Mouse (Mus musculus) limb, embryonic 15.5 days (tissue): ENCODE results near the gene Ptges3. TPM values are rescaled to one million over a fixed set of nuclear protein-coding genes. Genes with fewer than 3 reads are reported as not detected.
"Not testable (repeated sequence)": the region's sequence is repeated elsewhere in the genome, so short reads cannot be mapped to it uniquely, and the experiment has no call there.

Experiments
- ATAC-seq: fragments of 200-750 bp; cut with Nextera tagmentation; 2 replicates; pipeline ENCODE4 v1.8.0; 2017; ENCODE audit warnings: low read depth, moderate TSS enrichment; ENCODE audit not compliant: insufficient number of reproducible peaks, low FRiP score, low TSS enrichment
- H3K27ac ChIP-seq: fragments of 300-500 bp; sonication (generic); 2 replicates; pipeline ENCODE4 v1.5.1; 2015; ENCODE audit warnings: moderate library complexity, mild to moderate bottlenecking, inconsistent platforms
- H3K27me3 ChIP-seq: fragments of 300-500 bp; sonication (generic); 2 replicates; pipeline ENCODE4 v1.6.1; 2015; ENCODE audit warnings: inconsistent platforms
- H3K36me3 ChIP-seq: fragments of 300-500 bp; sonication (generic); 2 replicates; pipeline ENCODE4 v1.6.1; 2015; ENCODE audit warnings: inconsistent platforms
- H3K4me1 ChIP-seq: fragments of 300-500 bp; sonication (generic); 2 replicates; pipeline ENCODE4 v1.6.1; 2015; ENCODE audit warnings: inconsistent platforms
- H3K4me2 ChIP-seq: fragments of 300-500 bp; sonication (generic); 2 replicates; pipeline ENCODE4 v1.6.1; 2015; ENCODE audit warnings: mild to moderate bottlenecking, inconsistent platforms
- H3K4me3 ChIP-seq: fragments of 300-500 bp; sonication (generic); 2 replicates; pipeline ENCODE4 v1.5.1; 2015; ENCODE audit warnings: mild to moderate bottlenecking, inconsistent platforms
- H3K9ac ChIP-seq: fragments of 300-500 bp; sonication (generic); 2 replicates; pipeline ENCODE4 v1.6.1; 2015; ENCODE audit warnings: inconsistent platforms
- H3K9me3 ChIP-seq: fragments of 300-500 bp; sonication (generic); 2 replicates; pipeline ENCODE4 v1.6.1; 2016; ENCODE audit warnings: inconsistent platforms
- WGBS: fragments of 180-500 bp; shearing (Covaris S2); methylation state at CpG from one replicate; pipeline ENCODE4 v1.1.7; 2015; 5-methylcytosine and 5-hydroxymethylcytosine counted together
- polyA plus RNA-seq: library from polyadenylated mRNA; unstranded; fragments of >200 nt; fragmentation: Nextera tagmentation; extraction: Ambion mirVana; gene quantifications from 2 replicates; pipeline ENCODE4 v1.2.1, GENCODE M21; 2015

Gene Ptges3
- polyA plus RNA-seq, 1 experiment from 2014 or later, result 459 TPM

GRCm38 (mm10) chr10:128041636-128042035 lies 17.1 kb upstream of the Ptges3 start:
- no peaks in the 10 kb centered on the region for H3K27me3 ChIP-seq
- peaks cover 71% of the 10 kb centered on the region for H3K4me1 ChIP-seq
- H3K36me3 ChIP-seq, result peaks cover 68% of the 10 kb centered on the region
- no peak overlapping the region for H3K4me3 ChIP-seq
- H3K4me2 ChIP-seq, result no peak overlapping the region
- H3K27ac ChIP-seq, result no peak overlapping the region
- no peak for ATAC-seq
- no peak overlapping the region for H3K9ac ChIP-seq
- 75% methylated on average over 4 of the region's 4 CpGs for WGBS
- H3K9me3 ChIP-seq, result no peaks in the 10 kb centered on the region

- H3K4me2 ChIP-seq, result no peak overlapping the region
- no peak overlapping the region for H3K9ac ChIP-seq
- H3K4me1 ChIP-seq, result peaks cover 66% of the 10 kb centered on the region
- H3K9me3 ChIP-seq, result no peaks in the 10 kb centered on the region
- peaks cover 74% of the 10 kb centered on the region for H3K36me3 ChIP-seq
- no peak overlapping the region for H3K4me3 ChIP-seq
- 96% methylated on average over 3 of the region's 3 CpGs for WGBS
- H3K27me3 ChIP-seq, result no peaks in the 10 kb centered on the region
- no peak for ATAC-seq
- 0 out of 2 replicates have a peak overlapping the region, but pooled peaks have one; percentile 27 for H3K27ac ChIP-seq
Observed at GRCm38 (mm10) chr10:128042466-128042865, 16.3 kb upstream of the Ptges3 start.

DNA sequence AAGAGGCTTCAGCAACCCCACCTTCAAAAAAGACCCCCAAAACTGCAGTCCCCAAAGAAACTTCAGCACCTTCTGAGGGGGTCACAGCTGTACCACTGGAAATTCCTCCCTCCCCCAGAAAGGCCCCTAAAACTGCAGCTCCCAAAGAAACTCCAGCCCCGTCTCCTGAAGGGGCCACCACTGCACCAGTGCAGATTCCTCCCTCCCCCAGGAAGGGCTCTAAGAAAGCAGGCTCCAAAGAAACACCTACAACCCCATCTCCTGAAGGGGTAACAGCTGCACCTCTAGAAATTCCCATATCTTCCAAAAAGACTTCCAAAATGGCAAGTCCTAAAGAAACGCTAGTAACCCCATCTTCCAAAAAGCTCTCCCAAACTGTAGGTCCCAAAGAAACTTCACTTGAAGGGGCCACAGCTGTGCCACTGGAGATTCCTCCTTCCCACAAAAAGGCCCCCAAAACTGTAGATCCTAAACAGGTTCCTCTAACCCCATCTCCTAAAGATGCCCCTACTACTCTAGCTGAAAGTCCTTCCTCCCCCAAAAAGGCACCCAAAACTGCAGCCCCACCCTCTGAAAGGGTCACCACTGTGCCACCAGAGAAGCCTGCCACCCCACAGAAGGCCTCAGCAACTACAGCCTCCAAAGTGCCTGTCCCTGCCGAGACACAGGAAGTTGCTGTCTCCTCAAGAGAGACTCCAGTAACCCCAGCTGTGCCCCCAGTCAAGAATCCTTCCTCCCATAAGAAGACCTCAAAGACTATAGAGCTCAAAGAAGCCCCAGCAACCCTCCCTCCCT lies 15.5 kb upstream of the Ptges3 start:
- 0 out of 2 replicates have a peak overlapping the region, but pooled peaks have one; percentile 17 for H3K9ac ChIP-seq

DNA sequence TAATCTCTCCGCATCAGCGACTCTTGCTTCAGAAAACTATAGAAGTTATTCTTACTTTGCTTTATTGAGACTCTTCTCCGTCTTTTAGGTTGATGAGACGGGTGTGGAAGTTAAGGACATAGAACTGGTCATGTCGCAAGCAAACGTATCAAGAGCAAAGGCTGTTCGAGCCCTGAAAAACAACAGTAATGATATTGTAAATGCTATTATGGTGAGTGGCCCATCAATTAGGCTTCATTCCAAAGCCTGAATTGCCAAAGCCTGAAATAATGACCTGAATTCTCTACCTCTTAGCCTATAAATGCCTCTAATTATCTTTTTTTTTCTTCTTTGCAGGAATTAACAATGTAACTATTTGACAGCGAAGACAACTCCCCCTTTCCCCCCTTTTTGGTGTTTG lies 10.6 kb upstream of the Ptges3 start:
- peaks cover 14% of the 10 kb centered on the region for H3K4me1 ChIP-seq
- H3K9me3 ChIP-seq, result no peaks in the 10 kb centered on the region
- H3K4me3 ChIP-seq, result no peak overlapping the region
- no peaks in the 10 kb centered on the region for H3K27me3 ChIP-seq
- H3K9ac ChIP-seq, result no peak overlapping the region
- 95% methylated on average over 8 of the region's 8 CpGs for WGBS
- ATAC-seq, result no peak
- peaks cover 78% of the 10 kb centered on the region for H3K36me3 ChIP-seq
- no peak overlapping the region for H3K4me2 ChIP-seq
- no peak overlapping the region for H3K27ac ChIP-seq

More for the DNA sequence above, 15.5 kb upstream of the Ptges3 start:
- no peak for ATAC-seq
- peaks cover 61% of the 10 kb centered on the region for H3K4me1 ChIP-seq
- no peak overlapping the region for H3K4me3 ChIP-seq
- no peaks in the 10 kb centered on the region for H3K27me3 ChIP-seq
- no peak overlapping the region for H3K4me2 ChIP-seq
- peaks cover 79% of the 10 kb centered on the region for H3K36me3 ChIP-seq
- WGBS, result 60% methylated on average over 3 of the region's 3 CpGs
- peak overlapping the region; percentile 35; the same call in 1 of the 2 replicates for H3K27ac ChIP-seq
- no peaks in the 10 kb centered on the region for H3K9me3 ChIP-seq

GRCm38 (mm10) chr10:128049741-128050140 lies 9.0 kb upstream of the Ptges3 start:
- H3K4me3 ChIP-seq, result no peak overlapping the region
- H3K27ac ChIP-seq, result no peak overlapping the region
- no peaks in the 10 kb centered on the region for H3K27me3 ChIP-seq
- H3K4me2 ChIP-seq, result no peak overlapping the region
- H3K36me3 ChIP-seq, result peaks cover 67% of the 10 kb centered on the region
- no peaks in the 10 kb centered on the region for H3K9me3 ChIP-seq
- peaks cover 2% of the 10 kb centered on the region for H3K4me1 ChIP-seq
- ATAC-seq, result no peak
- WGBS, result 99% methylated on average over 2 of the region's 2 CpGs
- no peak overlapping the region for H3K9ac ChIP-seq

DNA sequence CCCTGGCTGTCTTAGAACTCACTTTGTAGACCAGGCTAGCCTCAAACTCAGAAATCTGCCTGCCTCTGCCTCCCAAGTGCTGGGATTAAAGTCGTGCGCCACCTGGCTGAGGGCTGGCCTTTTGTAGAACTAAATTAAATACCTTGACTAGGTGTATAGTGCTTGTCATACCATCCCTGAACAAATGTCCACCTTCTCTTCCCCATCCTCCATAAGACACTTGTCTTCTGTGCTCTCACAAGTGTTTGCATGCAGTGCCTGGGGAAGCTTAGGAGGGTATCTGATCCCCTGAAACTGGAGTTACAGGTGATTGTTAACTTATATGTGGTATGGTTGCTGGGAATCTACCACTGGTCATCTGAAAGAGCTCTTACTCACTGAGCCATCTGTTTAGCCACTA lies 8.4 kb upstream of the Ptges3 start:
- H3K27ac ChIP-seq, result no peak overlapping the region
- ATAC-seq, result no peak
- H3K36me3 ChIP-seq, result peaks cover 63% of the 10 kb centered on the region
- H3K9me3 ChIP-seq, result no peaks in the 10 kb centered on the region
- no peaks in the 10 kb centered on the region for H3K4me1 ChIP-seq
- no peak overlapping the region for H3K4me3 ChIP-seq
- H3K9ac ChIP-seq, result no peak overlapping the region
- no peaks in the 10 kb centered on the region for H3K27me3 ChIP-seq
- no peak overlapping the region for H3K4me2 ChIP-seq
- WGBS, result 79% methylated on average over 2 of the region's 2 CpGs

- H3K4me2 ChIP-seq, result no peak overlapping the region
- H3K4me3 ChIP-seq, result no peak overlapping the region
- H3K27me3 ChIP-seq, result no peaks in the 10 kb centered on the region
- H3K9ac ChIP-seq, result no peak overlapping the region
- WGBS, result 96% methylated on average over 5 of the region's 5 CpGs
- no peak for ATAC-seq
- H3K27ac ChIP-seq, result no peak overlapping the region
- H3K4me1 ChIP-seq, result no peaks in the 10 kb centered on the region
- no peaks in the 10 kb centered on the region for H3K9me3 ChIP-seq
- H3K36me3 ChIP-seq, result peaks cover 51% of the 10 kb centered on the region
Observed at GRCm38 (mm10) chr10:128051589-128051988, 7.2 kb upstream of the Ptges3 start.

- not testable (repeated sequence) for H3K4me3 ChIP-seq, ATAC-seq, H3K4me1 ChIP-seq, H3K9ac ChIP-seq, H3K9me3 ChIP-seq, H3K27ac ChIP-seq, H3K4me2 ChIP-seq, H3K27me3 ChIP-seq
- H3K36me3 ChIP-seq, result peaks cover 46% of the 10 kb centered on the region
- 85% methylated on average over 1 of the region's 2 CpGs for WGBS
Observed at GRCm38 (mm10) chr10:128052136-128052535, 6.6 kb upstream of the Ptges3 start.

DNA sequence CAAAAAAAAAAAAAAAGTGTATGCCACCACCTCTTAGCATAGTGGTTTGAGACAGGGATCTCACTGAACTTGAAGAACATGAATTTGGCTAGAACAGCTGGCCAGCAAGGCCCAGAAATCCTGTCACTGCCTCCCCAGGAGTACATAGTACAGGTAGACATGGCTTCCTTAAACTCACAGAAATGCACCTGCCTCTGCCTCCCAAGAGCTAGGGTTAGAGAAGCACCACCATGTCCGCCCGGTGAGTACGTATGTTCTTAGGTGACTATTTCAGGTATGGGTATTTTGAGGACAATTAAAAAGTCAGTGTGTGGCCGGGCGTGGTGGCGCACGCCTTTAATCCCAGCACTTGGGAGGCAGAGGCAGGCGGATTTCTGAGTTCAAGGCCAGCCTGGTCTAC lies 5.8 kb upstream of the Ptges3 start:
- ATAC-seq, result no peak
- H3K27me3 ChIP-seq, result no peaks in the 10 kb centered on the region
- H3K4me1 ChIP-seq, result peaks cover 6% of the 10 kb centered on the region
- no peak overlapping the region for H3K4me2 ChIP-seq
- H3K27ac ChIP-seq, result no peak overlapping the region
- no peaks in the 10 kb centered on the region for H3K9me3 ChIP-seq
- no peak overlapping the region for H3K9ac ChIP-seq
- peaks cover 39% of the 10 kb centered on the region for H3K36me3 ChIP-seq
- H3K4me3 ChIP-seq, result no peak overlapping the region
- 92% methylated on average over 8 of the region's 8 CpGs for WGBS

GRCm38 (mm10) chr10:128058184-128058583 lies 570 bp upstream of the Ptges3 start:
- Histone ChIP-seq H3K36me3 (no peaks in the 10 kb centered on the region), H3K4me2 (peak overlapping the region; percentile 65), H3K9me3 (no peaks in the 10 kb centered on the region), H3K4me3 (peak overlapping the region; percentile 86), H3K4me1 (peaks cover 19% of the 10 kb centered on the region), H3K27ac (peak overlapping the region; percentile 99), H3K27me3 (no peaks in the 10 kb centered on the region), H3K9ac (peak overlapping the region; percentile 82)
- peak; percentile 8; the same call in 1 of the 2 replicates for ATAC-seq
- WGBS, result under 1% methylated on average over 18 of the region's 18 CpGs

- WGBS, result under 1% methylated on average over 62 of the region's 62 CpGs
- peak; percentile 55 for ATAC-seq
- H3K4me2 ChIP-seq, result peak overlapping the region; percentile 65
Observed at GRCm38 (mm10) chr10:128059207-128059981, 640 bp downstream of the Ptges3 start.

GRCm38 (mm10) chr10:128061109-128061508 lies 2.4 kb downstream of the Ptges3 start:
- H3K9ac ChIP-seq, result no peak overlapping the region
- WGBS, result 89% methylated on average over 5 of the region's 5 CpGs
- no peaks in the 10 kb centered on the region for H3K9me3 ChIP-seq
- peaks cover 19% of the 10 kb centered on the region for H3K4me1 ChIP-seq
- H3K4me3 ChIP-seq, result peak overlapping the region; percentile 86
- H3K27me3 ChIP-seq, result no peaks in the 10 kb centered on the region
- H3K27ac ChIP-seq, result no peak overlapping the region
- peaks cover 11% of the 10 kb centered on the region for H3K36me3 ChIP-seq
- no peak for ATAC-seq
- peak overlapping the region; percentile 65 for H3K4me2 ChIP-seq

More at GRCm38 (mm10) chr10:128059207-128059981, 640 bp downstream of the Ptges3 start:
- Histone ChIP-seq H3K27ac (peak overlapping the region; percentile 99), H3K36me3 (peaks cover 8% of the 10 kb centered on the region), H3K9me3 (no peaks in the 10 kb centered on the region), H3K27me3 (no peaks in the 10 kb centered on the region), H3K9ac (peak overlapping the region; percentile 87), H3K4me3 (peak overlapping the region; percentile 86), H3K4me1 (peaks cover 19% of the 10 kb centered on the region)
